Mouse (Mus musculus) left cerebral cortex, postnatal 4 days (tissue): ENCODE results near the gene Senp2. TPM values are rescaled to one million over a fixed set of nuclear protein-coding genes. Genes with fewer than 3 reads are reported as not detected.

Experiments
- DNase-seq: peaks from one replicate; pipeline ENCODE4 v3.0.0-alpha.2; 2022
- intact Hi-C: fragments of 180-260 bp; cut with DNase I; formaldehyde crosslinking; loops from one replicate; pipeline ENCODE4 v1.15.1; 2025
- total RNA-seq, 2 experiments: library from RNA; stranded (reverse); gene quantifications; 2 replicates each; pipeline ENCODE4 v1.2.3; 2021

Senp2 gene
- total RNA-seq, 2 experiments from 2014 or later: 60.0 to 62.6 TPM

DNA sequence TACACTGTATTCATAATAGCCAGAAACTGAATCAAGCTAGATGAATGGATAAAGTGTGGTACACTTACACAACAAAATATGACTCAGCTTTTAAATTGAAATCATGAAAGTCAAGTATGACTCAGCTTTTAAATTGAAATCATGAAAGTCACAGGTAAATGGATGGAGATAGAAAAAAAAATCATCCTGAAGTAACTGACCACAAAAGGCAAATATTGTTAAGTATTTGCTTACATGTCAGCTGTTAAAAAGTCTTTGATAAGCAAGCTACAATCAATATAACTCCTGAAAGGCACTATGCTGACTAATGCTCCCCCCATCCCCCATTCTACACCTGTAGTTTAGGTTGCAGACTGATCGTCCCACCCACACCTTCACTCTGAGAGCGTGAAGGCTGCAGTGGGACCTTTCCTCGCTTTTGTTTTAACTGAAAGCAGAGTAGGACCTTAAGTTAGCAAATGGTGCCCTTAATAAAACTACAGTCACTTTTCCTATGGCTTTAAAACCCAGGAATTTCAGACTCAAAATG lies 82.0 kb downstream of the Senp2 start:
- intact Hi-C loops: no loop called here
- no peak for DNase-seq

DNA sequence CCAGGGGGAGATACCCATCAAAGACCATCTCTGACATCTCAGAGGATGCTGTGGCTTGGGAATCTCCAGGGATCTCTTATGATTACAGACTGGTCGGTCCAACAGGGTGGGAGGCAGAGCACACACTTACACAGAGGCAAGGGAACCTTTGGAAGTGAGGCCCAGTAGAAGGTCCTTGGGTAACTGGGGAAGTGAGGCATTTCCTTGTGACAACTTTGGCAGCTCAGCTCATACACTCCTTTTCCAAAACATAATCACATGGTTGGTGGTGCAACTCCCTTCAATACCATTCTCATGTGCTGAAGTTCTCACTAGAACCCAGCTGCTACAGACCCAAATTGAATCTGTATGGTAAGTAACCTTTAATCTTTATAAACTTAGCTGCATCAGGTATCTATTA lies 86.5 kb downstream of the Senp2 start:
- no peak for DNase-seq

DNA sequence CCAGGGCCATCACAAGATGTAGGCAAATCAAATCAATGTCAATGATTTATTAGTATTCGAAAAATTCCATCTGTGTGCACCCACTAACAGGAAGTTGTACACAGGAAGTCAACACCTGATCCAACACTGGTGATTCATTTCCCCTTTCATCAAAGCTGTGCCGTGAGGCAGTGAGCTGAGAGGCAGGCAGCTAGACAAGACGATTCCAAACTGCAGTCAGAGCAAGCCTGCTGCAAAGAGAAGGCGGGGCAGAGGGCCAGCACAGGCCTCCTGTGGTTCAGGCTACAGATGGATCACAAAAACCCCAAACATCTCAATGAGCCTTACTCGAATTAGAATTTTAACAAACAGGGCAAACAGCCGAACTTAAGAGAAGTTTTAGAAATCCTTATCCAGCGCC lies 88.4 kb downstream of the Senp2 start:
- intact Hi-C loops: no loop called here
- DNase-seq: peak; percentile 75

More for the DNA sequence above, 86.5 kb downstream of the Senp2 start:
- intact Hi-C loops: no loop called here

Other genes starting within 250 kb of the Senp2 start
- gene Ehhadh, start 221.7 kb upstream of the Senp2 start, total RNA-seq: 1 to 10 TPM; 1.1 to 1.5 TPM
- 10 to 100 TPM; 12.0 to 13.9 TPM for gene Map3k13, start 215.1 kb upstream of the Senp2 start, total RNA-seq
- 10 to 100 TPM; 20.2 to 21.3 TPM for gene Tmem41a, start 61.9 kb upstream of the Senp2 start, total RNA-seq
- under 1 TPM; 0.14 to 0.18 TPM for gene Liph, start 13.8 kb upstream of the Senp2 start, total RNA-seq
- 10 to 100 TPM in 1 of 2 experiments, 1 to 10 TPM in 1; 7.1 to 10.0 TPM for gene Igf2bp2, start 153.8 kb downstream of the Senp2 start, total RNA-seq